Mouse (Mus musculus): ENCODE data around the gene Nol10. TPM values are rescaled to one million over a fixed set of nuclear protein-coding genes. Genes with fewer than 3 reads are reported as not detected.
"Not testable (repeated sequence)": the region's sequence is repeated elsewhere in the genome, so short reads cannot be mapped to it uniquely, and the experiment has no call there.

Gene Nol10
- polyA plus RNA-seq, 1 experiment, result 3.3 TPM

GRCm38 (mm10) chr12:17445251-17445650 lies 97.0 kb downstream of the Nol10 start:
- H3K4me3 ChIP-seq (replicated peaks), result no peak overlapping the region
- H3K36me3 ChIP-seq (replicated peaks; ENCODE audit: low read length), result no peaks in the 10 kb centered on the region
- TF ChIP-seq GATA1 (IDR thresholded peaks at IDR 0.05; ENCODE audit: borderline replicate concordance, low read length), result no peak
- TF ChIP-seq FLI1 (IDR thresholded peaks at IDR 0.05; ENCODE audit: low read length), result no peak
- H3K27me3 ChIP-seq (replicated peaks), result no peaks in the 10 kb centered on the region
- H3K4me1 ChIP-seq, result peaks cover 38% of the 10 kb centered on the region
- H3K9me3 ChIP-seq, result no peaks in the 10 kb centered on the region

- no peak for TF ChIP-seq GATA1 (IDR thresholded peaks at IDR 0.05; ENCODE audit: borderline replicate concordance, low read length)
- no peak for TF ChIP-seq FLI1 (IDR thresholded peaks at IDR 0.05; ENCODE audit: low read length)
- Histone ChIP-seq H3K4me3 (replicated peaks) (no peak overlapping the region), H3K4me1 (peaks cover 32% of the 10 kb centered on the region), H3K9me3 (no peaks in the 10 kb centered on the region), H3K36me3 (replicated peaks; ENCODE audit: low read length) (no peaks in the 10 kb centered on the region), H3K27me3 (replicated peaks) (no peaks in the 10 kb centered on the region)
Measured at GRCm38 (mm10) chr12:17448781-17449180, 100.5 kb downstream of the Nol10 start.

DNA sequence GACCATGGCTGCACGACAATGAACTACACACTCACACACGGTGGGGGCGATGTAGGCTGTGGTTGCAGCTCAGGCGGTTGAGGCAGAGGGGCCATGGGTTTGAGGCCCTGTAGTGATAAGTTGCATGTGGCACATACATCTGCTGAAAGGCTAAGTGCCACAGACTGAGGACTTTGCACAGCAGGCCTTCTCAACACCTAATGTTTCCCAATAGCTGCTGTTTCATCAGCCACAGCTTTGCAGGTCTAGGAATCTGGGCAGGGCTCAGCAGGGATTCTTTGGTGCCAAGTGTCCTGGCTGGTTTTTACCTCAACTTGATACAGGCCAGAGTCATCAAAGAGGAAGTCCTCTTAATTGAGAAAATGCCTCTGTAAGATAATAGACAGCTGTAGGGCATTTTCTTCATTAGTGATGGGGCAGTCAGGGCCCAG lies 101.4 kb downstream of the Nol10 start:
- no peak for TF ChIP-seq GATA1 (IDR thresholded peaks at IDR 0.05; ENCODE audit: borderline replicate concordance, low read length)
- no peak for TF ChIP-seq FLI1 (IDR thresholded peaks at IDR 0.05; ENCODE audit: low read length)
- Histone ChIP-seq H3K4me1 (peaks cover 37% of the 10 kb centered on the region), H3K36me3 (replicated peaks; ENCODE audit: low read length) (no peaks in the 10 kb centered on the region), H3K4me3 (replicated peaks) (no peak overlapping the region), H3K27me3 (replicated peaks) (no peaks in the 10 kb centered on the region), H3K9me3 (no peaks in the 10 kb centered on the region)

DNA sequence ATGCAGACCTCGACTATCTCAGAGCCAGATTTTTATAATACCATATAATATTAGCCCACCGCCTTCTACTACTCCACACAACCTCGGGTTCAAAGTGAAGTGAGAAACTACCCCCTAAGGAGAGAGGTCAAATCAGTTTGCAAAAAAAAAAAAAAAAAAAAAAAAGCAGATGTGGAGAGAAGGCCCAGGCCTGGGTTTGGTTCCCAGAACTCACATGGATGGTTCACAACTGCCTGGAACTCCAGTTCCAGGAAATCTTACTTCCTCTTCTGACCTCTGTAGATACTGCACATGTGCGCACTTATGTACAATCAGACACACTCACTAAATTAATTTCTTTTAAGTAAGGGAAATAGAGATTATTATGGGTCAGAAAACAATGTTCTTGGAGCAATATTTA lies 102.2 kb downstream of the Nol10 start:
- H3K9me3 ChIP-seq, result no peaks in the 10 kb centered on the region
- TF ChIP-seq GATA1 (IDR thresholded peaks at IDR 0.05; ENCODE audit: borderline replicate concordance, low read length), result no peak
- TF ChIP-seq FLI1 (IDR thresholded peaks at IDR 0.05; ENCODE audit: low read length), result no peak
- H3K27me3 ChIP-seq (replicated peaks), result no peaks in the 10 kb centered on the region
- no peak overlapping the region for H3K4me3 ChIP-seq (replicated peaks)
- peaks cover 41% of the 10 kb centered on the region for H3K4me1 ChIP-seq
- H3K36me3 ChIP-seq (replicated peaks; ENCODE audit: low read length), result no peaks in the 10 kb centered on the region

DNA sequence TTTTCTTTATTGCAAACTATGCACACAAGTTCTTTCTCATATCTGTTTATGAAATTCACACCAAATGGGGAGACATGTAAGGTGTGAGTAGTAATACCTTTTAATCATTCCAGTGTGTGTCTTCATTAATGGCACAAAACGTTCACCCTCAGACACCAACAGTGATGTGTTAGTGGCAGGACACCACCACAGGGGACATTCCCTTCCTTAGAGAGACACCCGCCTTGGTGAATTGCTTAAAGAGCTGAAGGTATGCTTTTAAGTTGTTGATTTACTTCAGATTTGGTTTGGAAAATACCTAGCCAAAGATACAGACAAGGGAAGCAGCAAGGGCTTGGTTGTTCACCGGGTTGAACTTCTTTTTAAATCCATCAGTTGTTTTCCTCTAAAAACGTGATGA lies 102.7 kb downstream of the Nol10 start:
- H3K9me3 ChIP-seq, result no peaks in the 10 kb centered on the region
- H3K36me3 ChIP-seq (replicated peaks; ENCODE audit: low read length), result no peaks in the 10 kb centered on the region
- H3K4me3 ChIP-seq (replicated peaks), result no peak overlapping the region
- H3K4me1 ChIP-seq, result peaks cover 41% of the 10 kb centered on the region
- TF ChIP-seq GATA1 (IDR thresholded peaks at IDR 0.05; ENCODE audit: borderline replicate concordance, low read length) (no peak), FLI1 (IDR thresholded peaks at IDR 0.05; ENCODE audit: low read length) (no peak)
- no peaks in the 10 kb centered on the region for H3K27me3 ChIP-seq (replicated peaks)

- no peaks in the 10 kb centered on the region for H3K9me3 ChIP-seq
- H3K4me1 ChIP-seq, result peaks cover 34% of the 10 kb centered on the region
- no peaks in the 10 kb centered on the region for H3K27me3 ChIP-seq (replicated peaks)
- no peaks in the 10 kb centered on the region for H3K36me3 ChIP-seq (replicated peaks; ENCODE audit: low read length)
- H3K4me3 ChIP-seq (replicated peaks), result no peak overlapping the region
- TF ChIP-seq FLI1 (IDR thresholded peaks at IDR 0.05; ENCODE audit: low read length) (no peak), GATA1 (IDR thresholded peaks at IDR 0.05; ENCODE audit: borderline replicate concordance, low read length) (no peak)
Measured at GRCm38 (mm10) chr12:17452273-17452672, 104.0 kb downstream of the Nol10 start.

- peaks cover 31% of the 10 kb centered on the region for H3K4me1 ChIP-seq
- peaks cover 7% of the 10 kb centered on the region for H3K9me3 ChIP-seq
- no peaks in the 10 kb centered on the region for H3K36me3 ChIP-seq (replicated peaks; ENCODE audit: low read length)
- no peaks in the 10 kb centered on the region for H3K27me3 ChIP-seq (replicated peaks)
- H3K4me3 ChIP-seq (replicated peaks), result no peak overlapping the region
- TF ChIP-seq FLI1 (IDR thresholded peaks at IDR 0.05; ENCODE audit: low read length) (no peak), GATA1 (IDR thresholded peaks at IDR 0.05; ENCODE audit: borderline replicate concordance, low read length) (no peak)
Measured at GRCm38 (mm10) chr12:17453918-17454317, 105.7 kb downstream of the Nol10 start.

DNA sequence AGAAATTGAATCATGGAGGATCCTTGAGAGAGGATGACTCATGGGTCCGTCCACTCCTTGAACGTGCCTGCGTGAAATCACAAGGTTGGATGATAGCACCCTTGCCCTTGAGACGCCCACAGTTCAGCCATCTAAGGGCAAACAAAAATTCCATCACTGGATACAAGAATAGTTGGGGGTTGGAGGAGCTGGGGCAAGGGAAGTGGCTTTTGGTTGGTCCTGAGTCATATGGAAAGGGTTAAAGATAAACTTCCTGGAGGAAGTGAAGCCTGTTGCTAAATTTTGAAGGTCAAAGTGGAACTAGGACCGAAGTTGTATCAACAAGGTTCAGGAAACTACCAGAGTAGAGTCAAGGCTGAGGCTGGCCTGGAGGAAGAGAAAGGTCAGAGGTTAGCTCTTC lies 106.8 kb downstream of the Nol10 start:
- Histone ChIP-seq H3K4me3 (replicated peaks) (no peak overlapping the region), H3K27me3 (replicated peaks) (no peaks in the 10 kb centered on the region), H3K9me3 (peaks cover 9% of the 10 kb centered on the region), H3K4me1 (peaks cover 23% of the 10 kb centered on the region), H3K36me3 (replicated peaks; ENCODE audit: low read length) (no peaks in the 10 kb centered on the region)
- TF ChIP-seq GATA1 (IDR thresholded peaks at IDR 0.05; ENCODE audit: borderline replicate concordance, low read length) (no peak), FLI1 (IDR thresholded peaks at IDR 0.05; ENCODE audit: low read length) (no peak)

DNA sequence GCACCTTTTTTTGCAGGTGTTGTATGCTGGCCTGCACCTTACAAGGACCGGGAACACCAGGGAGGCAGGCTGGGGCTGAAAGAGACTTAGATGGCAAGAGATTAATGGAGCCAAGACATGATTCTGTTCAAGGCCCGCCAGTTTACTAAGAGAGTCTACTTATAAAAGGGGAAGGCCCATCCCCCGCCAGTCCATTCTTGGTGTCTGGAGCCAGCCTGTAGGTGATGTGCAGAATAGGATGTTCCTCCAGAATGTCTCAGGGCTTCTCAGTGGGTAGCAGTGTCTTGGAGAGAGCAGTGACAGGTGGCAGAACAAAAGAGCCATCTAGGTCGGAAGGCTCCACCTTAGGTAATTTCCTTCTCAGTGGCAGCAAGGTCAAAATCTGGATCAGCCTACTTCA lies 111.0 kb downstream of the Nol10 start:
- H3K36me3 ChIP-seq (replicated peaks; ENCODE audit: low read length); H3K27me3 ChIP-seq (replicated peaks); H3K4me3 ChIP-seq (replicated peaks): not testable (repeated sequence)
- H3K9me3 ChIP-seq, result peaks cover 11% of the 10 kb centered on the region
- peaks cover 12% of the 10 kb centered on the region for H3K4me1 ChIP-seq

- Histone ChIP-seq H3K4me3 (replicated peaks) (no peak overlapping the region), H3K36me3 (replicated peaks; ENCODE audit: low read length) (no peaks in the 10 kb centered on the region), H3K4me1 (peaks cover 24% of the 10 kb centered on the region), H3K27me3 (replicated peaks) (peaks cover 2% of the 10 kb centered on the region), H3K9me3 (peaks cover 12% of the 10 kb centered on the region)
- TF ChIP-seq GATA1 (IDR thresholded peaks at IDR 0.05; ENCODE audit: borderline replicate concordance, low read length) (no peak), FLI1 (IDR thresholded peaks at IDR 0.05; ENCODE audit: low read length) (no peak)
Measured at GRCm38 (mm10) chr12:17463706-17464105, 115.4 kb downstream of the Nol10 start.

DNA sequence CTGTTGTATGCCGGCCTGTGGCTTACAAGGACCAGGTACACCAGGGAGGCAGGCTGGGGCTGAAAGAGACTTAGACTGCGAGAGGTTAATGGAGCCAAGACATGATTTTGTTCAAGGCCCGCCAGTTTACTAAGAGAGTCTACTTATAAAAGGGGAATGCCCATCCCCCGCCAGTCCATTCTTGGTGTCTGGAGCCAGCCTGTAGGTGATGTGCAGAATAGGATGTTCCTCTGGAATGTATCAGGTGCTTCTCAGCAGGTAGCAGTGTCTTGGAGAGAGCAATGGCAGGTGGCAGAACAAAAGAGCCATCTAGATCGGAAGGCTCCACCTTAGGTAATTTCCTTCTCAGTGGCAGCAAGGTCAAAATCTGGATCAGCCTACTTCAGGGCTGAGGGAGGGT lies 116.3 kb downstream of the Nol10 start:
- H3K27me3 ChIP-seq (replicated peaks); H3K9me3 ChIP-seq; H3K36me3 ChIP-seq (replicated peaks; ENCODE audit: low read length); H3K4me3 ChIP-seq (replicated peaks): not testable (repeated sequence)
- H3K4me1 ChIP-seq, result peaks cover 24% of the 10 kb centered on the region

All from megakaryocyte, embryonic 14.5 days (primary cell).